Mouse (Mus musculus): Measurements from ENCODE around the gene Me1.

Gene Me1

GRCm38 (mm10) chr9:86695818-86696261 lies at the start of gene Me1:
Gene Me1, minus strand, starts transcription at chr9:86695953.
- DNase-seq: peak; percentile 9

- DNase-seq: no peak
Observed at GRCm38 (mm10) chr9:86744041-86744440, 48.3 kb upstream of the Me1 start.

DNA sequence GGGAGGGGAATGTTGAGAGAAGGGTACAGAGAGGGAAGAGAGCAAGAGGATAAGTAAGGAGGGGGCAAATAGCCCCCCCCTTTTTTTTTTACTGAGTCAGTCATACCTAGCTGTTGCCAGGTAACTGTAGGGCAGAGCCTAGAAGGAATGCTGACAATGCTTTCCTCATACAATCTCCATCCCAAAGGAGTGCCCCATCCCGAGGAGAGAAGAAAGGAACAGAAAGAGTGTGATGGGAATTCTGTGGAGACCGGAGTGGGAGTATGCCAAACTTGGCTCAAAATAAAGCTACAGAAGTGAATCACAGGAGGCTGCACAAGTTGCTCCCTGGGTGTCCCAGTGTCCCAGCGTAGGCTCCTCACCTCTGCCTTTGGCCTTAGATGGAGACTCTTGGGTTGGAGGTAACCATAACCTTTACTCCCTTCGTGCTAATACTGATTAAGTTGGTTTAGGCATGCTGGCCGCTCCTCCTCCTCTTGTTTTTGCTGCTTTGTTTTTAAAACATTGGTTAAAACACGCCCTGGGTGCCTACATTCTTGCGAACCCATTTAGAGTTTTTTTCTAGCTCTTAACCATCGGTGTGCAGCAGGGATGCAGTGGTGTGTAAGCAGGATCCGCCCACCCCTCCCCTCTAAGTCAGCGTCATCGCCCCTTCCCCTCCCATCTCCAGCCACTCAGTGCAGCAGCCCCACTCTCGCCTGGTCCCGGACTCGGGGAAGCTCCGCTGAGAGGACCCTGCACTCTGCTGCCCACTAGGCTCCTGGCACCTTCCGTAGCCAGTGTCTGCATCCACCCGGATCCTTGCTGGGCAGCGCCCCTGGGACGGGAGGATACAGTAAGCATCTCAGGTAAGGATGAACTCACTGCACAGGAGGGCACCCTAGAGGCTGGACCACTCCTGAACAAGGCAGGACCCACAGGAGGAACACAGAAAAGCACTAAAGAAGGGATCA lies 47.5 kb upstream of the Me1 start, which contains the start of gene Prss35:
Prss35 (plus strand) TSS at position 691 of the 953 bp plus-strand sequence.
- DNase-seq: no peak

GRCm38 (mm10) chr9:86739971-86740370 lies 44.2 kb upstream of the Me1 start:
- no peak for DNase-seq

DNA sequence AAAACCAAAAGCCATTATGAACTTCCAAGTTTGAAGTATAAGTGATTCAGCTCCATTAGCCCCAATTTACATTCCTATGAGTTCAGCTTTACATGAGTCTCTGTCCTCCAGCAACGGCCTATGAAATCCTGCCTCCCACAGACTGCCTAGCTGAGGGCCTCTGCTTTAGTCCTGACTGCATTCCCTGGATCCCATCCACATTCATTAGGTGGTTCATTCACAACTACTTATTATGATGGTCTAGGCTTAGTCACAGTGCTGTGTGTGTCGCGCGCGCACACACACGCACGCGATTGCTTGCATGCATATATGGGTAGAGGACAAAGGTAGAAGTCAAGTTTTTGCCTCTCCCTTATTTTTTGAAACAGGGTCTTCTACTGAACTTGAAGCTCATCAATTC lies 43.0 kb upstream of the Me1 start:
- no peak for DNase-seq

DNA sequence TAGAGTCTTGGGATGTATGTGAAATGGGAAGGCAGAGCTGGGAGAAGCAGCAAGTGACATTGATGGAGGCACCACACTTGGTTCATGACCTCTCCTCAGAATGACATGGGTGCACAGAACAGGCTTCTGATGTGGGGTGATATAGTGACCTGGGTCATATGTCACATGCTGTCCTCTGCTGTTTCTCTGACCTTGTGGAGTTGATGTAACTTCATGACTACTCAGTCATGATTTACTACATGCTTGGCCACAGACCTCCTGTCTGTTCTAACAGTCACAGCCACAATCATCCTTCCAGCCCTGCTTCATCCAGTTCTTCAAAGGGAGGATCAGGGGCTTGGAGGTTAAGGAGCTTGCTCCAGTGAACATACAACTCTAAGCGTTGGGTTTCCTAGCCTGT lies 42.3 kb upstream of the Me1 start:
- DNase-seq: no peak

GRCm38 (mm10) chr9:86736991-86737390 lies 41.2 kb upstream of the Me1 start:
- DNase-seq: no peak

- DNase-seq: no peak
Observed at GRCm38 (mm10) chr9:86734795-86735194, 39.0 kb upstream of the Me1 start.

DNA sequence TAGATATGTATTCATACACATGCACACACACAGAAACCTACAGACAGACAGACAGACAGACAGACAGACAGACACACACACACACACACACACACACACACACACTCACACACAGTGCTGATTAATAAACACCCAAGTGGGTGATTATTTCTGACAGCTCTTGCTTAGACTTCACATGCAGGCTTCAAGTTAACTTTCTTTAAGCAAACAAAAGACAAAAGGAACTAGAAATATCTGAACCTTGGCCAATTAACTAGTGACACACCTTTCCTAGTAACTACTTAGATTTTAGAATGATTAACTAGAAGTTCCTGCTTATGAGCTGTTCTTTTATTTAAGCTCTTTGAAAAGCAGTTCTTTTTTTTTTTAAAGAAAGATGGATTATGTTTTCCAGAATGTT lies 38.6 kb upstream of the Me1 start:
- DNase-seq: no peak

- DNase-seq: no peak
Observed at GRCm38 (mm10) chr9:86729811-86730210, 34.1 kb upstream of the Me1 start.

GRCm38 (mm10) chr9:86729084-86729483 lies 33.3 kb upstream of the Me1 start:
- DNase-seq: no peak

GRCm38 (mm10) chr9:86728214-86728814 lies 32.6 kb upstream of the Me1 start:
- no peak for DNase-seq

DNA sequence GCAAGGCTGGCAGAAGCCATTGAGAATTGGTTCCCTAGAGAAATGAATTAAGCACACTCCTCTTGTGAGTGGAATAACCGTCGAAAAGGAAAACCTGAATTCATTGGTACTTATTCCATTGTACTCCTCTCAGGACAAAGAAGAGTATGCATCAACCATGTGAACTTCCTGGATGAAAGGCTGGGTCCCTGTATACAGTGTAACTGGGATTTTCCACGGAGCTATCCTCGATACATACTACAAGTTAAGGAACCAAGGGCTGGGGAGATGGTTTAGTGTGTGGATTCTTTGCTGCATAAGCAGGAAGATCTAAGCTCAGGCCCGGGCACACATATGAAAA lies 30.6 kb upstream of the Me1 start:
- no peak for DNase-seq

DNA sequence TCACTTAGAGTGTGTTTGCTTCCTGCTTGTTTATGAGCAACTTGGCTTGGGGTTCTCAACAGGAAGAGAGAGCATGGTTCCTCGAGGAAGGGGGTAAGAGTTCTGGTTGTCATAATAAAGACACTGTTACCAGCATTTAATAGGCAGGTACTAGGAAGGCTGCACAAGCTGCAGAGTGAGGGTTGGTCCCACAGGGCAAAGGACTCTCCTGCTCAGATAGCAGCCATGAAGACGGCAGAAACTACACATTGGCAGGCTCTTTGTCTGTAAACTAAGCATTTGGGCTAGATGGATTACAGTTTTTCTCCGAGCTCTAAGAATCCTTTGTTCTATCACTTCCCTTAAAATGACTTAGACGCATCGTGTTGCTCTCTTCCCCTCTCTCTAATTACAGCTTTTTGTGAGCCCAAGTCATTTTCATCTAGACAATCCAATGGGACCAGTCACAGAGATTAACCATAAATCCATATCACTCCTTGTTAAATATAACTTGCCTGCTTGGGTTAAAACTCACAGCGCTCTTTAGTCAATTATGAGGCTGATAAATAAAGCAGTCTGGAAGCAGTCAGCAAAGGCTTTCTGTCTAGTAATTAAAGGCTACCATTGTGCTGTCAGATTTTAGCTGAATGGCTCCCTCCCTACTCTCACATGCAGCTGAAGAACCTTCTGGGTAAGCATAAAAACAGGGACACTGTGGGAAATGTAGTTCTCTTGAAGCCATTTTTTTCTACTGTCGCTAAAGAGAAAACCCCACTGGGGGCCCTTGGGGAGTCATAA lies 30.0 kb upstream of the Me1 start:
- DNase-seq: no peak

DNA sequence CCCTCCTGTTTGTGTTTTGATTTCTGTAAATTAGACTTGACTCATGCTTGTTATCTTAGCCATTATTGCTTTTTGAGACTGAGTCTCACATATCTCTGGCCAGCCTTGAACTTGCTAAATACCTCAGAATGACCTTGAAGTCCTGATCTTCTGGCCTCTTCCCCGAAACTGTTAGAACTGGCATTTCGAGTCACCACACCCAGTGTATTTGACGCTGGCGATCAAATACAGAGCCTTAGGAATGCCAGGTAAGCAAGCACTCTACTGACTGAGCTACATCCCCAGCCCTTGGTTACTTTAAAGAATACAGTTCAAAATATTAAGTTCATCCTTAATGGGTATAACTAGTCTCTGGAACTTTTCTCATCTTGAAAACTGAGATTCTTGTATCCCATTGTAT lies 29.3 kb upstream of the Me1 start:
- DNase-seq: no peak

GRCm38 (mm10) chr9:86720794-86721193 lies 25.0 kb upstream of the Me1 start:
- DNase-seq: no peak

DNA sequence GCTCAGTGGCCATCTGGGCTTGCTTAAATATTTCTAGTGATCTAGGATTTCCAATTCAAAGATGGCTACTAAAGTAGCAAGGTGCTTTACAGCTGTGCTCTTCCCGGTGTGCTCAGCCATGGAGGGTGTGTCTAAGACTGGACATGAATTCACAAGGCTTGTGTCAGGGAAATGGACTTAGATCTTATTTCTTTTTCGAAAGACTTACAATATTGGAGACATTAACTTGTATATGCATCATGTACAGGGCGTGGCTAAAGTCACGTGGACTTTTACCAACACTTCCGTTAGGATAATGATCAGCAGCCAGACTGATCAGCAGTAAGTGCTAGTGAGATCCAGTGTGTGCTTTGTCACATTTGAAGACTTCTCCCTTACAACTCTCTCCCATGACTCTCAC lies 24.5 kb upstream of the Me1 start:
- DNase-seq: no peak

- DNase-seq: no peak
Observed at GRCm38 (mm10) chr9:86717119-86717518, 21.4 kb upstream of the Me1 start.

DNA sequence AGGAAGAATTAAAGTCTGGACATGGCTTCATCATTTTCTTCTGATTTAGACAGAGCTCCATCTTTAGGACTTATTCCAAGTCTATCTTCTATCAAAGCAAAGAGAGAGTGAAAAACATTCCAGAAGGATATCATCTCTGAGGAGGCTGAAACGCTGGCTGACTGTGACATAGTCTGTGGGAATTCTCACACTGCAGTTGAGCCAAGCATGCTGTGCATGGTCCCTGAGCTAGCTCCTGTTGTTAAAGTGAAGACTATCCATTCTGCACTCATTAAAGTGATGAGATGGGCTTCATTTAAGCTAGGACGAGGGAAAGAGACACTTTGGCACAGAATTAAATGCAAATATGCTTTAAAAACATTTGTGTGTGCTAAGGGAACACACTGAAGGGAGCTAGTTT lies 20.8 kb upstream of the Me1 start:
- DNase-seq: no peak

DNA sequence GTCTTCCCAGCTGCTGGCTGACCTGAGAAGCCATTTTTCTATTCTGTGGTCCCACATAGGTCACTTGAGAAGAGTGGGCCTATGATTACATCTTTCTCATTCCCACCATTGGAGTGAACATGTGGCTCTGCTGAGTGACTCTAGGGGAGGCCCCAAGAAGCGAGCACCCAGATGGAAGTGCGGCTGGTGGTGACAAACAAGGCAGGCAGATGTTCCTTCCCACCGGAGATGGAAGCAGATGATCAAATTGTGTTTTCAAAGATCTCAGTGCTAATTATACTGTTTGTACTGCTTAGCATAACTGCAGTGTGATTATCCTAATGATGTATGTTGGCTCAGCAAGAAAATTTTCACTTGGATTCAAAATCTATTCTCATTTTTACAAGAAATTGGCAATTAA lies 18.3 kb upstream of the Me1 start:
- no peak for DNase-seq

GRCm38 (mm10) chr9:86712648-86713047 lies 16.9 kb upstream of the Me1 start:
- no peak for DNase-seq

- no peak for DNase-seq
Observed at GRCm38 (mm10) chr9:86710091-86710634, 14.4 kb upstream of the Me1 start.

GRCm38 (mm10) chr9:86708921-86709320 lies 13.2 kb upstream of the Me1 start:
- DNase-seq: no peak

Measured in thymus, postnatal 14 days (tissue).